Mouse (Mus musculus): Measurements from ENCODE around the gene Nfx1.

Gene Nfx1

GRCm38 (mm10) chr4:40976651-40977050 is 5.9 kb downstream of the Nfx1 start:
- no peak for DNase-seq (ENCODE audit: low spot score)

- DNase-seq (ENCODE audit: low spot score): no peak
Observed at GRCm38 (mm10) chr4:40979430-40979829, 8.7 kb downstream of the Nfx1 start.

GRCm38 (mm10) chr4:40982486-40982885 is 11.8 kb downstream of the Nfx1 start:
- DNase-seq (ENCODE audit: low spot score): no peak

GRCm38 (mm10) chr4:40983686-40984085 is 13.0 kb downstream of the Nfx1 start:
- DNase-seq (ENCODE audit: low spot score): no peak

- no peak for DNase-seq (ENCODE audit: low spot score)
Observed at GRCm38 (mm10) chr4:40989633-40990032, 18.9 kb downstream of the Nfx1 start.

- no peak for DNase-seq (ENCODE audit: low spot score)
Observed at GRCm38 (mm10) chr4:40996302-40996701, 25.6 kb downstream of the Nfx1 start.

- DNase-seq (ENCODE audit: low spot score): no peak
Observed at GRCm38 (mm10) chr4:40997916-40998315, 27.2 kb downstream of the Nfx1 start.

GRCm38 (mm10) chr4:41000271-41000670 is 29.6 kb downstream of the Nfx1 start:
- no peak for DNase-seq (ENCODE audit: low spot score)

GRCm38 (mm10) chr4:41000842-41001639 is 30.3 kb downstream of the Nfx1 start:
- DNase-seq (ENCODE audit: low spot score): no peak

GRCm38 (mm10) chr4:41013351-41013750 is 42.6 kb downstream of the Nfx1 start:
- DNase-seq (ENCODE audit: low spot score): no peak

GRCm38 (mm10) chr4:41015798-41016197 is 45.1 kb downstream of the Nfx1 start:
- no peak for DNase-seq (ENCODE audit: low spot score)

- no peak for DNase-seq (ENCODE audit: low spot score)
Observed at GRCm38 (mm10) chr4:41021094-41021493, 50.4 kb downstream of the Nfx1 start.

- no peak for DNase-seq (ENCODE audit: low spot score)
Observed at GRCm38 (mm10) chr4:41026086-41026787, 55.5 kb downstream of the Nfx1 start.

GRCm38 (mm10) chr4:41027872-41028271 is 57.2 kb downstream of the Nfx1 start:
- no peak for DNase-seq (ENCODE audit: low spot score)

- DNase-seq (ENCODE audit: low spot score): no peak
Observed at GRCm38 (mm10) chr4:41028272-41028671, 57.6 kb downstream of the Nfx1 start.

- DNase-seq (ENCODE audit: low spot score): no peak
Observed at GRCm38 (mm10) chr4:41029372-41029771, 58.7 kb downstream of the Nfx1 start.

- no peak for DNase-seq (ENCODE audit: low spot score)
Observed at GRCm38 (mm10) chr4:41031242-41031641, 60.5 kb downstream of the Nfx1 start.

GRCm38 (mm10) chr4:41037942-41038341 is 67.2 kb downstream of the Nfx1 start:
- DNase-seq (ENCODE audit: low spot score): no peak

GRCm38 (mm10) chr4:41040983-41041382 is 70.3 kb downstream of the Nfx1 start:
- DNase-seq (ENCODE audit: low spot score): no peak

- DNase-seq (ENCODE audit: low spot score): no peak
Observed at GRCm38 (mm10) chr4:41042880-41043279, 72.2 kb downstream of the Nfx1 start.

- no peak for DNase-seq (ENCODE audit: low spot score)
Observed at GRCm38 (mm10) chr4:41043961-41044360, 73.3 kb downstream of the Nfx1 start.

GRCm38 (mm10) chr4:41045288-41045687 is 74.6 kb downstream of the Nfx1 start:
- no peak for DNase-seq (ENCODE audit: low spot score)

- no peak for DNase-seq (ENCODE audit: low spot score)
Observed at GRCm38 (mm10) chr4:41046254-41046795, 75.6 kb downstream of the Nfx1 start.
